Mouse (Mus musculus): ENCODE results near the gene Pla1a. TPM values are rescaled to one million over a fixed set of nuclear protein-coding genes. Genes with fewer than 3 reads are reported as not detected.

Gene Pla1a
- polyA plus RNA-seq, 1 experiment from 2014 or later = 1.6 TPM

DNA sequence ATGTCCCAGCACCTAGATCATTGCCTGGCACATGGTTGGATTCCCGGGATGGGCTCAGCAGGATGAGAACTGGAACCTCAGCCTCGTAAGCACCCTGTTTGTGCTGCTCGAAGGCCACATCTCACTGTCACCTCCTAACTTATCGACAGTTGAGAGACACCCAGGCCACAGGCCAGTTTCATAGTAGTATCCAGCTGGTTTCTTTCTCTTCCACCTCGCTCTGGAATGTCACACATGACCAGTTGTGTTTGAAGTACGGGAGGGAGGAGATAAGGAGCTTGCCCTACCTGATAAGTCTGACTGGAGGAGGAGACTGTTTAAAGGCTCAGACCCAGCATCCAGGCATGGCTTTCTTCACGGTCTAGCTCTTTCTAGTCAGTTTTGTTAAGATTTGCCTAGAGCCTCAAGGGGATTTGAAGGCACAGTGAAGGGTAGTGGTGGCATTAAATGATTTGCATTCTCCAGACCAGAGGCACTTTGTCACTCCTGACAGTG is 82.5 kb downstream of the Pla1a start:
- H3K4me1 ChIP-seq (ENCODE audit: insufficient read depth, low read depth, low read length) = peaks cover 4% of the 10 kb centered on the region; the same call in 1 of the 2 replicates
- peak; percentile 67 for DNase-seq (ENCODE audit: low spot score)
- no peak overlapping the region for H3K9ac ChIP-seq (replicated peaks; ENCODE audit: low read depth)
- H3K4me3 ChIP-seq (ENCODE audit: low read depth, low read length) = no peak overlapping the region
- peak; percentile 52 for ATAC-seq
- peak overlapping the region; percentile 39 for H3K27ac ChIP-seq (ENCODE audit: low read length)
- no peaks in the 10 kb centered on the region for H3K9me3 ChIP-seq (ENCODE audit: low read length)
- no peak overlapping the region for H3K4me2 ChIP-seq (replicated peaks; ENCODE audit: low read depth, low read length)
- no peaks in the 10 kb centered on the region for H3K27me3 ChIP-seq (replicated peaks; ENCODE audit: insufficient read depth, low read length)
- TF ChIP-seq CTCF (IDR thresholded peaks at IDR 0.05) (no peak), EP300 (IDR thresholded peaks at IDR 0.05) (peak; percentile 71)
- H3K36me3 ChIP-seq (ENCODE audit: insufficient read depth, low read length) = no peaks in the 10 kb centered on the region
- 24% methylated on average over 7 of the region's 7 CpGs for WGBS

DNA sequence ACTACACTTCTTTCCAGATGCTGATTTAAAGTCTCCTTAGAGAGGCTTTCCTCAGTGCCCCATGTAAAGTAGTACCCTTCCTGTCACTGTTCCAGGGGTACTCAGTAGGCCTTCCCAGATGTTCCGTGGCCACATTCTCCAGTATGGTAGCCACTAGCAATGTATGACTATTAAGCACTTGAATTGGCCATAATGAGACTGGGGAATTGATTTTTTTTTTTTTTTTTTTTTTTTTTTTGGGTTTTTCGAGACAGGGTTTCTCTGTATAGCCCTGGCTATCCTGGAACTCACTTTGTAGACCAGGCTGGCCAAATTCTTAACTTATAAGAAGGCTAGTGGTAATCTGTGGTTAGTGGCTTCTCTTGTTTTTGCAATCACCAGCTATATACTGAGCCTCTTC is 83.1 kb downstream of the Pla1a start:
- no peak overlapping the region for H3K4me3 ChIP-seq (ENCODE audit: low read depth, low read length)
- no peak overlapping the region for H3K9ac ChIP-seq (replicated peaks; ENCODE audit: low read depth)
- H3K27me3 ChIP-seq (replicated peaks; ENCODE audit: insufficient read depth, low read length) = no peaks in the 10 kb centered on the region
- 86% methylated on average over 2 of the region's 2 CpGs for WGBS
- H3K36me3 ChIP-seq (ENCODE audit: insufficient read depth, low read length) = no peaks in the 10 kb centered on the region
- no peak for ATAC-seq
- DNase-seq (ENCODE audit: low spot score) = no peak
- H3K4me1 ChIP-seq (ENCODE audit: insufficient read depth, low read depth, low read length) = peaks cover 4% of the 10 kb centered on the region; the same call in 1 of the 2 replicates
- H3K4me2 ChIP-seq (replicated peaks; ENCODE audit: low read depth, low read length) = no peak overlapping the region
- H3K9me3 ChIP-seq (ENCODE audit: low read length) = no peaks in the 10 kb centered on the region
- no peak for TF ChIP-seq CTCF (IDR thresholded peaks at IDR 0.05)
- TF ChIP-seq EP300 (IDR thresholded peaks at IDR 0.05) = no peak
- H3K27ac ChIP-seq (ENCODE audit: low read length) = peak overlapping the region; percentile 39

DNA sequence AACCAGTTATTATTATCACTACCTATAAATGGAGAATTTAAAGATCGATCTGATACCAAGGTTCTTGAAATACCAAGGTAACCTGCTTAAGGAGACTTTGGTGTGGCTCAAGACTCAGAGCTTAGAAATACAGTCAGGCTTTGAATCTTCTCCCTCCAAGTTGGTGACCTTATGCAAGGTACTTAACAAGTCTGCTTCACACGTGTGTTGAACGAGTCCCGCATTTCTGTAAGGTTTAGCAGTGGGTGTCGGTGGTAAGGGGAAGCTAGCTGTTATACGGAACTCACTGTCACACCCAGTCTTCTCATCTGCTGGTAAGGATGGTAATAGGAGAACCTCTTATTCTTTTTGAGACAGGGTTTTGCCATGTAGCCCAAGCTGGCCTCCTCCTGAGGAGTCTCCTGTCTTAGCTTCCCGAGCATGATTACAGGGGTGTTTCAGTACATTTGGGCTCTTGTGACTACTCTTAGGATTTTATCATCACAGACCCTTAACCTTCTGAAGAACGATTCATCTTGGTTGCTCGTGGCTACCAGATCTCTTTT is 84.7 kb downstream of the Pla1a start:
- TF ChIP-seq CTCF (IDR thresholded peaks at IDR 0.05) (no peak), EP300 (IDR thresholded peaks at IDR 0.05) (no peak)
- no peak overlapping the region for H3K4me2 ChIP-seq (replicated peaks; ENCODE audit: low read depth, low read length)
- 67% methylated on average over 9 of the region's 9 CpGs for WGBS
- DNase-seq (ENCODE audit: low spot score) (no peak), ATAC-seq (no peak)
- H3K9me3 ChIP-seq (ENCODE audit: low read length) = no peaks in the 10 kb centered on the region
- H3K9ac ChIP-seq (replicated peaks; ENCODE audit: low read depth) = no peak overlapping the region
- no peaks in the 10 kb centered on the region for H3K36me3 ChIP-seq (ENCODE audit: insufficient read depth, low read length)
- H3K4me3 ChIP-seq (ENCODE audit: low read depth, low read length) = no peak overlapping the region
- H3K27me3 ChIP-seq (replicated peaks; ENCODE audit: insufficient read depth, low read length) = no peaks in the 10 kb centered on the region
- no peak overlapping the region for H3K27ac ChIP-seq (ENCODE audit: low read length)
- peaks cover 4% of the 10 kb centered on the region; the same call in 1 of the 2 replicates for H3K4me1 ChIP-seq (ENCODE audit: insufficient read depth, low read depth, low read length)

DNA sequence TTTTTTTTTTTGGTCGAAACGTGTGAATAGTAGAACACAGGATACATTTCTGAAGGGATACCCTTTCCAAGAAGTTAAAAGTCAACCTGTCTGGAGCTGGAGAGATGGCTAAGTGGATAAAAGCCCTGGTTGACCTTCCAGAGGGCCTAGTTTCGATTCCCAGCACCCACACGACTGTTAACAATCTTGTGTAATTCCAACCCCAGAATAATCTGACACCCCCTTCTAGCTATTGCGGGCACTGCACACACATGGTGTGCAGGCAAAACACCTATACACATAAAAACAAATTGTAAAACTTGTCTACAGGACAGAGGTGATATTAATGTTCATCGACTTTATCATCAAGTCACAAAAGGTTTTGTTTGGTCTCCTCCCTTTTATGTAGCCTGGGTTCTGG is 85.4 kb downstream of the Pla1a start:
- DNase-seq (ENCODE audit: low spot score) (no peak), ATAC-seq (no peak)
- Histone ChIP-seq H3K4me1 (ENCODE audit: insufficient read depth, low read depth, low read length) (peaks cover 4% of the 10 kb centered on the region; the same call in 1 of the 2 replicates), H3K4me2 (replicated peaks; ENCODE audit: low read depth, low read length) (peak overlapping the region; percentile 79), H3K27ac (ENCODE audit: low read length) (no peak overlapping the region; the same call in 1 of the 2 replicates), H3K9me3 (ENCODE audit: low read length) (no peaks in the 10 kb centered on the region), H3K4me3 (ENCODE audit: low read depth, low read length) (peak overlapping the region; percentile 87), H3K36me3 (ENCODE audit: insufficient read depth, low read length) (no peaks in the 10 kb centered on the region), H3K27me3 (replicated peaks; ENCODE audit: insufficient read depth, low read length) (no peaks in the 10 kb centered on the region), H3K9ac (replicated peaks; ENCODE audit: low read depth) (peak overlapping the region; percentile 86)
- TF ChIP-seq EP300 (IDR thresholded peaks at IDR 0.05) (no peak), CTCF (IDR thresholded peaks at IDR 0.05) (no peak)
- WGBS = 56% methylated on average over 6 of the region's 6 CpGs

DNA sequence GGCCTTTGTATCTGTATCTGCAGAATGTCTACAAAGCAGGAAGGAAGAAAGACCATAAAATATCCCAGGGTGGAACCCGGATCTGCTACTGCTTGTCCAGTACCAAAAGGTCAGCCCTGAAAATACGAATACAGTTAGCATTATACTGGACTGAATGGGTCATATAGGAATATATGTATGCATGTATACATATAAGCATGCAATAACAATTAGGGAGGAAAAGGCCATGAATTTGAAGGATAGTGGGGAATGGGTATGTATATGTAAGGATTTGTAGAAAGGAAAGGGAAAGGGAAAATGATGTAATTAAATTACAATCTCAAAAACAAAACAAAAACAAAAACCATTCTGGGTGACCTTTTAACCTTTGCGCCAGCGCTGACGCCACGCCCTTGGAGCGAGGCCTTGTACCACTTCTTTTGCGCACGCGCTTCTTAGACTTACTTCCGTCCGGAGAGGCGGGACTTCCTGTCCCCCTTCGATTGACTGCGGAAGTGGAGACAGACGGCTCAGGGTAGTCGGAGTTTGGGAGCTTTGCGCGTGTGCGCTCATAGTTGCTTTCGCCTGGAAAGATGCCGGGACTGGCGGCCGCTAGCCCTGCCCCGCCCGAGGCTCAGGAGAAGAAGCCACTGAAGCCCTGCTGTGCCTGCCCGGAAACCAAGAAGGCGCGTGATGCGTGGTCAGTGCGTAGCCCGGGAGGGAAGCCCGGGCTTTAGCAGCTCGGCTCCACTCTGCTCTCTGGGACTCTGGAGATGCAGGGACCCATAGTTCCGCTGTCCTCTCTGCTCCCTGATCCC is 86.2 kb downstream of the Pla1a start, which contains the start of the genes Cox17 and Gm21987:
Cox17 (plus strand) TSS at position 463 of the 797 bp plus-strand sequence.
Gm21987 (plus strand) TSS at position 512 of the 797 bp plus-strand sequence.
- H3K4me2 ChIP-seq (replicated peaks; ENCODE audit: low read depth, low read length) = peak within 1 kb of the TSS; percentile 79
- 3% methylated on average over 34 of the region's 35 CpGs for WGBS
- H3K27ac ChIP-seq (ENCODE audit: low read length) = peak within 1 kb of the TSS; percentile 95
- no peak for TF ChIP-seq CTCF (IDR thresholded peaks at IDR 0.05)
- peak; percentile 65 for TF ChIP-seq EP300 (IDR thresholded peaks at IDR 0.05)
- ATAC-seq (peak; percentile 97), DNase-seq (ENCODE audit: low spot score) (peak; percentile 99)
- no peaks in the 10 kb centered on the region for H3K36me3 ChIP-seq (ENCODE audit: insufficient read depth, low read length)
- no peaks in the 10 kb centered on the region for H3K27me3 ChIP-seq (replicated peaks; ENCODE audit: insufficient read depth, low read length)
- H3K9me3 ChIP-seq (ENCODE audit: low read length) = no peaks in the 10 kb centered on the region
- peak within 1 kb of the TSS; percentile 86 for H3K9ac ChIP-seq (replicated peaks; ENCODE audit: low read depth)
- peak within 1 kb of the TSS; percentile 87 for H3K4me3 ChIP-seq (ENCODE audit: low read depth, low read length)
- peaks cover 4% of the 10 kb centered on the region; the same call in 1 of the 2 replicates for H3K4me1 ChIP-seq (ENCODE audit: insufficient read depth, low read depth, low read length)

Other genes starting within 250 kb of the Pla1a start
- 0.05 and 0.10 TPM in 2 replicates for gene Nr1i2, start 138.3 kb downstream of the Pla1a start, polyA plus RNA-seq (2015; fragmentation: Nextera tagmentation; extraction: Ambion mirVana)
- gene Maats1, start 91.0 kb downstream of the Pla1a start, polyA plus RNA-seq (2015; fragmentation: Nextera tagmentation; extraction: Ambion mirVana) = 2.6 and 3.7 TPM in 2 replicates
- 205 and 218 TPM in 2 replicates for gene Cox17, start 86.2 kb downstream of the Pla1a start, polyA plus RNA-seq (2015; fragmentation: Nextera tagmentation; extraction: Ambion mirVana)
- gene Gm21987, start 86.1 kb downstream of the Pla1a start, polyA plus RNA-seq (2015; fragmentation: Nextera tagmentation; extraction: Ambion mirVana) = not detected in 2 replicates
- gene Popdc2, start 70.9 kb downstream of the Pla1a start, polyA plus RNA-seq (2015; fragmentation: Nextera tagmentation; extraction: Ambion mirVana) = 4.7 and 6.5 TPM in 2 replicates
- 54.9 and 59.9 TPM in 2 replicates for gene Adprh, start 19.6 kb upstream of the Pla1a start, polyA plus RNA-seq (2015; fragmentation: Nextera tagmentation; extraction: Ambion mirVana)
- gene Cd80, start 22.4 kb upstream of the Pla1a start, polyA plus RNA-seq (2015; fragmentation: Nextera tagmentation; extraction: Ambion mirVana) = 0.14 and 0.25 TPM in 2 replicates
- 16.7 and 17.6 TPM in 2 replicates for gene Timmdc1, start 89.5 kb upstream of the Pla1a start, polyA plus RNA-seq (2015; fragmentation: Nextera tagmentation; extraction: Ambion mirVana)
- 19.4 and 22.4 TPM in 2 replicates for gene Poglut1, start 117.1 kb upstream of the Pla1a start, polyA plus RNA-seq (2015; fragmentation: Nextera tagmentation; extraction: Ambion mirVana)
- gene Tmem39a, start 125.6 kb upstream of the Pla1a start, polyA plus RNA-seq (2015; fragmentation: Nextera tagmentation; extraction: Ambion mirVana) = 45.2 and 45.9 TPM in 2 replicates

All from lung, postnatal 0 days (tissue).